Mouse (Mus musculus) liver, postnatal 0 days (tissue): Measurements from ENCODE around the gene Coq3. TPM values are rescaled to one million over a fixed set of nuclear protein-coding genes. Genes with fewer than 3 reads are reported as not detected.
A peak's percentile ranks its signal among the peaks of the same experiment; 100 is the strongest.

Experiments used
- ATAC-seq: fragments of 200-750 bp; cut with Nextera tagmentation; 2 replicates; pipeline ENCODE4 v1.8.0; 2017; ENCODE audit warnings: mild to moderate bottlenecking, moderate library complexity
- DNase-seq: peaks from one replicate; pipeline ENCODE4 v3.0.0-alpha.2; 2016
- H3K27ac ChIP-seq: fragments of 300-500 bp; sonication (generic); 2 replicates; pipeline ENCODE4 v1.5.1; 2014; ENCODE audit warnings: antibody characterized with exemption, moderate library complexity, mild to moderate bottlenecking, low read depth
- H3K27me3 ChIP-seq: fragments of 300-500 bp; sonication (generic); 2 replicates; pipeline ENCODE4 v1.6.1; 2014; ENCODE audit warnings: low read length, control low read depth, mixed read lengths; ENCODE audit not compliant: insufficient read depth
- H3K36me3 ChIP-seq: fragments of 300-500 bp; sonication (generic); replicated peaks from 2 replicates; pipeline ENCODE4 v1.6.1; 2014; ENCODE audit warnings: mild to moderate bottlenecking, control low read depth, low read length, moderate library complexity, mixed read lengths; ENCODE audit not compliant: insufficient read depth
- H3K4me1 ChIP-seq: fragments of 300-500 bp; sonication (generic); 2 replicates; pipeline ENCODE4 v1.6.1; 2014; ENCODE audit warnings: antibody characterized with exemption, mild to moderate bottlenecking, control low read depth; ENCODE audit not compliant: insufficient read depth
- H3K4me2 ChIP-seq: fragments of 300-500 bp; sonication (generic); 2 replicates; pipeline ENCODE4 v1.6.1; 2014; ENCODE audit warnings: low read depth, mild to moderate bottlenecking, low read length, moderate library complexity, mixed read lengths
- H3K4me3 ChIP-seq: fragments of 300-500 bp; sonication (generic); 2 replicates; pipeline ENCODE4 v1.5.1; 2014; ENCODE audit warnings: low read depth, low read length
- H3K9ac ChIP-seq: fragments of 300-500 bp; sonication (generic); replicated peaks from 2 replicates; pipeline ENCODE4 v1.6.1; 2014; ENCODE audit warnings: mild to moderate bottlenecking, moderate library complexity
- H3K9me3 ChIP-seq: fragments of 300-500 bp; sonication (generic); 2 replicates; pipeline ENCODE4 v1.6.1; 2016; ENCODE audit warnings: mild to moderate bottlenecking, control low read depth, low read length, mixed read lengths
- CTCF ChIP-seq: sonication (generic); IDR thresholded peaks from 2 replicates; pipeline ENCODE4 v1.5.1; 2016; ENCODE audit warnings: antibody characterized with exemption, low read depth
- EP300 ChIP-seq: IDR thresholded peaks from 2 replicates; pipeline ENCODE4 v1.6.1; 2016; ENCODE audit warnings: antibody characterized with exemption, low read depth, mild to moderate bottlenecking
- WGBS: fragments of 180-500 bp; shearing (Covaris S2); extraction: QIAGEN DNeasy Blood & Tissue Kit; methylation state at CpG from one replicate; pipeline ENCODE4 v1.1.7; 2014; ENCODE audit not compliant: insufficient replicate concordance; 5-methylcytosine and 5-hydroxymethylcytosine counted together
- polyA plus RNA-seq: library from polyadenylated mRNA; unstranded; fragments of >200 nt; fragmentation: Nextera tagmentation; extraction: Ambion mirVana; gene quantifications from 2 replicates; pipeline ENCODE4 v1.2.1, GENCODE M21; 2015

Gene Coq3
- polyA plus RNA-seq, 1 experiment from 2014 or later = 8.2 TPM

DNA sequence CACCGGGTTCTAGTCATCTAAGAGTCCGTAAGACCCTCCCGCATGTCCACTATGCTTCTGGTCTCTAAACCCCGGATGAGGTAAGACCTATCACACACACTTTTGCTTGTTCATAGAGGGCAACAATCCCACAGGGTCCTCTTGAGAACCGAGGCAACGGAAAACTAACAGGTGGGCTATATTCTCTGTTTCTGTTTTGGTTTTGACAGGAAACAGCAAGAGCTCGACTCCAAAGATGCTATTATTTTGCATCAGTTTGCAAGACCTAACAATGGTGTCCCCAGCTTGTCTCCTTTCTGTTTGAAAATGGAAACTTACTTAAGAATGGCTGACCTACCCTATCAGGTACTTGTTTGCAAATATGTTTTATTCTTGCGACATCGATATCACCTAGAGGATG lies 57.0 kb downstream of the Coq3 start:
- 79% methylated on average over 9 of the region's 9 CpGs for WGBS
- Histone ChIP-seq H3K9me3 (no peaks in the 10 kb centered on the region), H3K27me3 (peaks cover 15% of the 10 kb centered on the region), H3K4me3 (no peak overlapping the region), H3K4me1 (0 out of 2 replicates have a peak, but pooled peaks cover 3% of the 10 kb centered on the region), H3K4me2 (no peak overlapping the region), H3K36me3 (no peaks in the 10 kb centered on the region), H3K9ac (no peak overlapping the region), H3K27ac (no peak overlapping the region)
- ATAC-seq (no peak), DNase-seq (no peak)
- no peak for TF ChIP-seq CTCF
- no peak for TF ChIP-seq EP300

DNA sequence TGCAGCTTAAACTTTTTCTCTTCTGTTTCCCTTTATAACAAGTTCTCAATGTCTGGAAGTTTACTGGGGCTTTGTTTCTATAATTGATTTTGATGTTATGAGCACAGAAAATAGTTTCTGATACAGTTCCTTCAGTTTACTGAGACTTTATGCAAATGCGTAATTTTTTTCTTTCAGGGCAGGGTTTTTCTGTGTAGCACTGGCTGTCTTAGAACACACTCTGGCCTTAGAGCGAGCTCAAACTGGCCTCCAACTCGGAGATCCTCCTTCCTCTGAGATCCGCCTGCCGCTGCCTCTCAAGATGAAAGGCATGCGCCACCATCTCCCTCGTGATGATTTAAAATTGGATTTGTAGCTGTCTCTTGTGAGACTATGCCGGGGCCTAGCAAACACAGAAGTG lies 58.4 kb downstream of the Coq3 start:
- Histone ChIP-seq H3K9me3 (no peaks in the 10 kb centered on the region), H3K4me2 (no peak overlapping the region), H3K27me3 (peaks cover 3% of the 10 kb centered on the region; the same call in 1 of the 2 replicates), H3K4me1 (no peaks in the 10 kb centered on the region), H3K4me3 (no peak overlapping the region), H3K36me3 (no peaks in the 10 kb centered on the region), H3K9ac (no peak overlapping the region), H3K27ac (no peak overlapping the region)
- DNase-seq (no peak), ATAC-seq (no peak)
- TF ChIP-seq CTCF = no peak
- 78% methylated on average over 8 of the region's 8 CpGs for WGBS

DNA sequence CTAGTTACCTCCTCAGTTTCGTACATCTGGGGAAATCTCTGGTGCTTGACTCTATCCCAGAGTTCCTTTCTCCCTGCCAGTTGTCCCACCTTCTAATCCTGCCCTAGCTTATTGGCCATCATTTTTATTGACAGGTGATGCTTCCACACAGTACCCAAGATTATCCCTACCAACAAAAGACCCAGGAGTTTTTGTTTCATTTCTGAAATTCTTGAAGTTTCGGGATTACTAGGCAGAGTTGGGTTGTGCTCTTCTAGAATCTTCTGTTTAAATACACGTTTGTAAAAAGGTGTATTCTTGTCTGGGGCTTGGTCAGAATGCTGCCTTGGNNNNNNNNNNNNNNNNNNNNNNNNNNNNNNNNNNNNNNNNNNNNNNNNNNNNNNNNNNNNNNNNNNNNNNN lies 65.2 kb downstream of the Coq3 start:
- 62% methylated on average over 3 of the region's 3 CpGs for WGBS
- Histone ChIP-seq H3K9ac (no peak overlapping the region), H3K27ac (no peak overlapping the region), H3K36me3 (no peaks in the 10 kb centered on the region), H3K4me1 (no peaks in the 10 kb centered on the region), H3K9me3 (no peaks in the 10 kb centered on the region), H3K27me3 (no peaks in the 10 kb centered on the region), H3K4me2 (no peak overlapping the region), H3K4me3 (no peak overlapping the region)
- no peak for DNase-seq
- TF ChIP-seq CTCF (no peak), EP300 (no peak)
- ATAC-seq = no peak

DNA sequence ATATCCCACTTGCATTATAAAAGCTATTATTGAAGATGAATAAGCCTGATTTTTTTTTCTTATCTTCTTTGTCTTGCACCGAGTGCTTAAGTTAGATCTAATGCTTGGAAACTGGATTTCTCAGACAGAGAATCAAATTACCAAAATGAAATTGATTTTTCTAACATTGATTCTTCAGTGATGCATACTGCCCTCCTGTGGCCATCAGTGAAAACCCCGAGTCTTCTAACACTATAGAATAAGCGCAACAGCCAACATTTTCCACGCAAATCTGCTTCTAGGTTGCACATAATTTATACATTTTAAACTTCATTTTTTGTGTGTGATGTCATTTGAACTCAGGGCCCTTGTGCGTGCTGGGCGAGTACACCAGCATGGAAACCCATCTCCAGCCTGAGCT lies 72.0 kb downstream of the Coq3 start:
- no peak overlapping the region for H3K4me2 ChIP-seq
- H3K4me3 ChIP-seq = no peak overlapping the region
- H3K36me3 ChIP-seq = no peaks in the 10 kb centered on the region
- DNase-seq = peak; percentile 19
- H3K27ac ChIP-seq = no peak overlapping the region
- no peaks in the 10 kb centered on the region for H3K27me3 ChIP-seq
- no peak overlapping the region for H3K9ac ChIP-seq
- H3K9me3 ChIP-seq = no peaks in the 10 kb centered on the region
- ATAC-seq = no peak
- WGBS = 32% methylated on average over 6 of the region's 6 CpGs
- H3K4me1 ChIP-seq = no peaks in the 10 kb centered on the region
- TF ChIP-seq CTCF = peak; percentile 62
- no peak for TF ChIP-seq EP300

DNA sequence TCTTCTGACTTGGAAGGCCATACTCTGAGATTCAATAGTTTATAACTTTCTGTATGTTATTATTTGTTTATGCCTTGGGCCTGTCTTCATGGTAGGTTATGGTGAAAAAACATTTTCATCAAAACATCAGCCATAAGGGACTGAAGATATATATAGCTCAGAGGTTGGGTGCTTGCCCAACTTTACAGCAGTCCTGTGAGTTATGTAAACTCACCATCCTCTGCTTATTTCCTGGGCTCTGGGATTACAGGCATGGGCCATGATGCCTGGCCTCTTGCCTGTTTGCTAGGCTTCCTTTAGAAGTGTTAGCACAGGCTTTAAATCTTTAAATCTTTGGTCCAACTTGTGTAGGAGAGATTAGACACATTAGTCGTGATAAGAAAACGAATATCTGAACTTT lies 72.8 kb downstream of the Coq3 start:
- no peak overlapping the region for H3K27ac ChIP-seq
- DNase-seq (no peak), ATAC-seq (no peak)
- H3K4me3 ChIP-seq = no peak overlapping the region
- no peak overlapping the region for H3K9ac ChIP-seq
- no peaks in the 10 kb centered on the region for H3K36me3 ChIP-seq
- TF ChIP-seq CTCF (no peak), EP300 (no peak)
- no peaks in the 10 kb centered on the region for H3K9me3 ChIP-seq
- WGBS = 26% methylated on average over 2 of the region's 2 CpGs
- H3K4me2 ChIP-seq = no peak overlapping the region
- H3K27me3 ChIP-seq = no peaks in the 10 kb centered on the region
- no peaks in the 10 kb centered on the region for H3K4me1 ChIP-seq

DNA sequence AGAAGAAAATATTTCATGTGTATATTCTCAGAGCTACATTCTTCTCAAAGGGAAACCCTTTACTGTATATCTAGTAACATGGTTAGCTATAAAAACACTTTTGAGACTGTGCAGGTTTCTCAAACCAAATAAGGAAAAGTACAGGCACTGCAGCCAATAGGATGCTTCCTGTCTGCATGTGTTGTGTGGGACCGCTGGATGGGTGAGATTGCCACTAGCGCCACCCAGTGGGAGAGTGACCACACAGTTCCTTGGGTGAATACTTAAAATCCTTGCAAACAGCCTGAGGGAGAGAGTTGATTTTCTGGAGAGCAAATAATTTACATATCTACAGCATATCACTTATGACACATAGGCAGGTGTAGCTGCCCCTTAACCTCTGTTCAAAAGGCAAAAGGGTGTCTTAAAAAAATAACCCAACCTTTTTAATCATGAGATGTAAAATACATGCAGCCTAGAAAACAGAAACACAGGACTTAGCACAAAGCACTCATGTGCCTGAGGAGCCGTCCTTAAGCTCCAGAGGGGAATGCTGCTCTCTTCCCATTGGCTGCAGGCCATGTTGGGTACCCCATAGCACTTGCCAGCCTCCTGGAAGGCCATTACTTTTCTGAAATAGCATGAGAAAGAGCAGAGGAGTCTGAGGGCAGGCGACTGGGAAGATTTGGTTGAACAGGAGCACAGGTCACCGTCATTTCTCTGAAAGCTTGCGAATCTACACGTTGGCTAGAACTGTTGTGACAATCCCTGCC lies 78.3 kb downstream of the Coq3 start:
- TF ChIP-seq EP300 (no peak), CTCF (peak; percentile 62)
- no peak for ATAC-seq
- no peak overlapping the region for H3K9ac ChIP-seq

More for the DNA sequence above, 78.3 kb downstream of the Coq3 start:
- no peaks in the 10 kb centered on the region for H3K27me3 ChIP-seq
- no peak overlapping the region for H3K4me2 ChIP-seq
- H3K4me1 ChIP-seq = no peaks in the 10 kb centered on the region
- 47% methylated on average over 7 of the region's 7 CpGs for WGBS
- H3K36me3 ChIP-seq = no peaks in the 10 kb centered on the region
- DNase-seq = peak; percentile 55
- no peak overlapping the region for H3K27ac ChIP-seq
- H3K4me3 ChIP-seq = no peak overlapping the region
- H3K9me3 ChIP-seq = no peaks in the 10 kb centered on the region

Other genes with a start within 250 kb of the Coq3 start
- not detected in 2 replicates for gene Prdm13, start 193.7 kb upstream of the Coq3 start, polyA plus RNA-seq
- 12.7 and 13.9 TPM in 2 replicates for gene Ccnc, start 152.0 kb upstream of the Coq3 start, polyA plus RNA-seq
- gene Usp45, start 112.5 kb upstream of the Coq3 start, polyA plus RNA-seq = 3.5 and 5.0 TPM in 2 replicates
- gene Tstd3, start 112.5 kb upstream of the Coq3 start, polyA plus RNA-seq = 16.6 and 19.2 TPM in 2 replicates
- 22.0 and 27.9 TPM in 2 replicates for gene Pnisr, start 32.1 kb upstream of the Coq3 start, polyA plus RNA-seq
- 0.04 TPM in 1 of 2 replicates, not detected in the other for gene Faxc, start 51.7 kb downstream of the Coq3 start, polyA plus RNA-seq